Mouse (Mus musculus) forebrain, embryonic 15.5 days (tissue): Measurements from ENCODE around the gene Pianp. TPM values are rescaled to one million over a fixed set of nuclear protein-coding genes. Genes with fewer than 3 reads are reported as not detected.
A peak's percentile ranks its signal among the peaks of the same experiment; 100 is the strongest.

Experiments used
- ATAC-seq: fragments of 200-750 bp; cut with Nextera tagmentation; replicated peaks from 2 replicates; pipeline ENCODE4 v1.8.0; 2017; ENCODE audit warnings: mild to moderate bottlenecking, moderate TSS enrichment, moderate library complexity
- H3K27ac ChIP-seq: fragments of 300-500 bp; sonication (generic); replicated peaks from 2 replicates; pipeline ENCODE4 v1.5.1; 2015; ENCODE audit warnings: mild to moderate bottlenecking, inconsistent platforms
- H3K27me3 ChIP-seq: fragments of 300-500 bp; sonication (generic); 2 replicates; pipeline ENCODE4 v1.6.1; 2015; ENCODE audit warnings: inconsistent platforms
- H3K36me3 ChIP-seq: fragments of 300-500 bp; sonication (generic); 2 replicates; pipeline ENCODE4 v1.6.1; 2015; ENCODE audit warnings: mild to moderate bottlenecking, inconsistent platforms
- H3K4me1 ChIP-seq: fragments of 300-500 bp; sonication (generic); 2 replicates; pipeline ENCODE4 v1.6.1; 2015; ENCODE audit warnings: inconsistent platforms
- H3K4me2 ChIP-seq: fragments of 300-500 bp; sonication (generic); replicated peaks from 2 replicates; pipeline ENCODE4 v1.6.1; 2015; ENCODE audit warnings: mild to moderate bottlenecking, inconsistent platforms
- H3K4me3 ChIP-seq: fragments of 300-500 bp; sonication (generic); 2 replicates; pipeline ENCODE4 v1.5.1; 2015; ENCODE audit warnings: mild to moderate bottlenecking, inconsistent platforms
- H3K9ac ChIP-seq: fragments of 300-500 bp; sonication (generic); replicated peaks from 2 replicates; pipeline ENCODE4 v1.6.1; 2015; ENCODE audit warnings: mild to moderate bottlenecking, inconsistent platforms
- H3K9me3 ChIP-seq: fragments of 300-500 bp; sonication (generic); 2 replicates; pipeline ENCODE4 v1.6.1; 2016; ENCODE audit warnings: inconsistent platforms
- WGBS: fragments of 180-500 bp; shearing (Covaris S2); methylation state at CpG from one replicate; pipeline ENCODE4 v1.1.7; 2015; ENCODE audit warnings: mixed read lengths; 5-methylcytosine and 5-hydroxymethylcytosine counted together
- polyA plus RNA-seq: library from polyadenylated mRNA; unstranded; fragments of >200 nt; fragmentation: Nextera tagmentation; extraction: Ambion mirVana; gene quantifications from 2 replicates; pipeline ENCODE4 v1.2.1, GENCODE M21; 2015

The Pianp gene
- polyA plus RNA-seq = 29.9 and 30.4 TPM in 2 replicates

GRCm38 (mm10) chr6:124996551-124997501 lies at the start of gene Pianp:
Pianp (plus strand) TSS chr6:124996694.
- H3K27me3 ChIP-seq = peaks cover 30% of the 10 kb centered on the region

GRCm38 (mm10) chr6:124953991-124954715 lies 42.3 kb upstream of the Pianp start:
- ATAC-seq = no peak
- Histone ChIP-seq H3K4me3 (no peak overlapping the region), H3K27me3 (no peaks in the 10 kb centered on the region), H3K27ac (no peak overlapping the region), H3K36me3 (peaks cover 24% of the 10 kb centered on the region), H3K9ac (no peak overlapping the region), H3K9me3 (no peaks in the 10 kb centered on the region), H3K4me1 (no peaks in the 10 kb centered on the region), H3K4me2 (no peak overlapping the region)
- 89% methylated on average over 2 of the region's 2 CpGs for WGBS

More at GRCm38 (mm10) chr6:124996551-124997501, at the start of gene Pianp:
- peak within 1 kb of the TSS; percentile 72 for H3K27ac ChIP-seq
- peak within 1 kb of the TSS; percentile 75 for H3K9ac ChIP-seq
- H3K4me2 ChIP-seq = peak within 1 kb of the TSS; percentile 77
- peaks cover 30% of the 10 kb centered on the region for H3K4me1 ChIP-seq
- WGBS = under 1% methylated on average over 65 of the region's 78 CpGs
- no peaks in the 10 kb centered on the region for H3K36me3 ChIP-seq
- H3K9me3 ChIP-seq = no peaks in the 10 kb centered on the region
- peak; percentile 84 for ATAC-seq
- peak within 1 kb of the TSS; percentile 56 for H3K4me3 ChIP-seq

GRCm38 (mm10) chr6:124955212-124955611 lies 41.3 kb upstream of the Pianp start:
- Histone ChIP-seq H3K9me3 (no peaks in the 10 kb centered on the region), H3K9ac (no peak overlapping the region), H3K27me3 (no peaks in the 10 kb centered on the region), H3K4me1 (no peaks in the 10 kb centered on the region), H3K4me3 (no peak overlapping the region), H3K4me2 (no peak overlapping the region), H3K36me3 (peaks cover 35% of the 10 kb centered on the region), H3K27ac (no peak overlapping the region)
- WGBS = 96% methylated on average over 4 of the region's 4 CpGs
- ATAC-seq = no peak

- H3K9ac ChIP-seq = no peak overlapping the region
- no peak overlapping the region for H3K4me3 ChIP-seq
- no peak overlapping the region for H3K27ac ChIP-seq
- no peaks in the 10 kb centered on the region for H3K4me1 ChIP-seq
- H3K36me3 ChIP-seq = peaks cover 46% of the 10 kb centered on the region
- no peak for ATAC-seq
- no peak overlapping the region for H3K4me2 ChIP-seq
- no peaks in the 10 kb centered on the region for H3K9me3 ChIP-seq
- WGBS = 83% methylated on average over 3 of the region's 3 CpGs
- no peaks in the 10 kb centered on the region for H3K27me3 ChIP-seq
Measured at GRCm38 (mm10) chr6:124958127-124958526, 38.4 kb upstream of the Pianp start.

- H3K9me3 ChIP-seq = no peaks in the 10 kb centered on the region
- no peak overlapping the region for H3K4me2 ChIP-seq
- H3K4me1 ChIP-seq = peaks cover 9% of the 10 kb centered on the region
- H3K4me3 ChIP-seq = no peak overlapping the region
- WGBS = 91% methylated on average over 13 of the region's 13 CpGs
- no peaks in the 10 kb centered on the region for H3K27me3 ChIP-seq
- H3K27ac ChIP-seq = no peak overlapping the region
- H3K36me3 ChIP-seq = peaks cover 46% of the 10 kb centered on the region
- no peak for ATAC-seq
- no peak overlapping the region for H3K9ac ChIP-seq
Measured at GRCm38 (mm10) chr6:124959960-124960359, 36.5 kb upstream of the Pianp start.

GRCm38 (mm10) chr6:124961021-124961420 lies 35.5 kb upstream of the Pianp start:
- peaks cover 42% of the 10 kb centered on the region for H3K36me3 ChIP-seq
- 92% methylated on average over 12 of the region's 12 CpGs for WGBS

GRCm38 (mm10) chr6:124964638-124965037 lies 31.9 kb upstream of the Pianp start:
- peak overlapping the region; percentile 95 for H3K9ac ChIP-seq
- no peaks in the 10 kb centered on the region for H3K27me3 ChIP-seq
- peak; percentile 26 for ATAC-seq
- H3K36me3 ChIP-seq = peaks cover 17% of the 10 kb centered on the region
- H3K4me2 ChIP-seq = peak overlapping the region; percentile 97
- H3K4me1 ChIP-seq = peaks cover 16% of the 10 kb centered on the region
- H3K4me3 ChIP-seq = peak overlapping the region; percentile 77
- no peaks in the 10 kb centered on the region; the same call in 1 of the 2 replicates for H3K9me3 ChIP-seq
- WGBS = 41% methylated on average over 16 of the region's 16 CpGs
- H3K27ac ChIP-seq = peak overlapping the region; percentile 92

More at GRCm38 (mm10) chr6:124961021-124961420, 35.5 kb upstream of the Pianp start:
- ATAC-seq = no peak
- no peaks in the 10 kb centered on the region for H3K9me3 ChIP-seq
- no peak overlapping the region for H3K9ac ChIP-seq
- peaks cover 11% of the 10 kb centered on the region for H3K4me1 ChIP-seq
- H3K4me2 ChIP-seq = no peak overlapping the region
- H3K27ac ChIP-seq = no peak overlapping the region
- no peaks in the 10 kb centered on the region for H3K27me3 ChIP-seq
- H3K4me3 ChIP-seq = no peak overlapping the region

- ATAC-seq = peak; percentile 97
Measured at GRCm38 (mm10) chr6:124965088-124965719, 31.3 kb upstream of the Pianp start, which contains the start of gene Cops7a. Cops7a (minus strand) TSS chr6:124965538.

GRCm38 (mm10) chr6:124965747-124966146 lies 30.7 kb upstream of the Pianp start:
- Histone ChIP-seq H3K4me2 (peak overlapping the region; percentile 97), H3K27me3 (no peaks in the 10 kb centered on the region), H3K9me3 (no peaks in the 10 kb centered on the region; the same call in 1 of the 2 replicates), H3K9ac (peak overlapping the region; percentile 95), H3K36me3 (peaks cover 6% of the 10 kb centered on the region; the same call in 1 of the 2 replicates), H3K27ac (peak overlapping the region; percentile 92), H3K4me1 (peaks cover 16% of the 10 kb centered on the region), H3K4me3 (peak overlapping the region; percentile 77)
- no peak for ATAC-seq
- 16% methylated on average over 15 of the region's 15 CpGs for WGBS

More at GRCm38 (mm10) chr6:124965088-124965719, 31.3 kb upstream of the Pianp start, which contains the start of gene Cops7a:
- Histone ChIP-seq H3K36me3 (peaks cover 11% of the 10 kb centered on the region), H3K4me3 (peak within 1 kb of the TSS; percentile 77), H3K4me1 (peaks cover 16% of the 10 kb centered on the region), H3K27ac (peak within 1 kb of the TSS; percentile 92), H3K9ac (peak within 1 kb of the TSS; percentile 95), H3K9me3 (no peaks in the 10 kb centered on the region; the same call in 1 of the 2 replicates), H3K4me2 (peak within 1 kb of the TSS; percentile 97), H3K27me3 (no peaks in the 10 kb centered on the region)
- WGBS = 0% methylated on average over 68 of the region's 68 CpGs

GRCm38 (mm10) chr6:124966466-124967118 lies 29.9 kb upstream of the Pianp start:
- H3K4me2 ChIP-seq = peak overlapping the region; percentile 97
- WGBS = 96% methylated on average over 7 of the region's 7 CpGs
- H3K4me3 ChIP-seq = peak overlapping the region; percentile 77
- H3K9me3 ChIP-seq = no peaks in the 10 kb centered on the region; the same call in 1 of the 2 replicates
- 0 out of 2 replicates have a peak, but pooled peaks cover 2% of the 10 kb centered on the region for H3K36me3 ChIP-seq
- no peaks in the 10 kb centered on the region for H3K27me3 ChIP-seq
- no peak overlapping the region for H3K27ac ChIP-seq
- 0 out of 2 replicates have a peak overlapping the region, but pooled peaks have one; percentile 95 for H3K9ac ChIP-seq
- H3K4me1 ChIP-seq = peaks cover 16% of the 10 kb centered on the region
- no peak for ATAC-seq

- Histone ChIP-seq H3K9me3 (no peaks in the 10 kb centered on the region; the same call in 1 of the 2 replicates), H3K27ac (no peak overlapping the region), H3K27me3 (no peaks in the 10 kb centered on the region), H3K36me3 (no peaks in the 10 kb centered on the region), H3K4me2 (no peak overlapping the region), H3K4me1 (peaks cover 16% of the 10 kb centered on the region), H3K4me3 (no peak overlapping the region), H3K9ac (no peak overlapping the region)
- ATAC-seq = no peak
- WGBS = 66% methylated on average over 4 of the region's 4 CpGs
Measured at GRCm38 (mm10) chr6:124967766-124968165, 28.7 kb upstream of the Pianp start.
